Mouse (Mus musculus) hindlimb bud, embryonic 11.5 days (tissue): ENCODE measurements at regions not wholly inside any gene's neighbourhood (a gene's known extent, or its start where the extent isn't known, plus 50 kb on each side); places are given as distances from the start of the nearest gene placed in this dataset.

Source experiments
- DNase-seq: peaks from one replicate; pipeline ENCODE4 v3.0.0-alpha.2; 2012; ENCODE audit warnings: low read depth, low spot score; ENCODE audit errors: extremely low spot score

DNA sequence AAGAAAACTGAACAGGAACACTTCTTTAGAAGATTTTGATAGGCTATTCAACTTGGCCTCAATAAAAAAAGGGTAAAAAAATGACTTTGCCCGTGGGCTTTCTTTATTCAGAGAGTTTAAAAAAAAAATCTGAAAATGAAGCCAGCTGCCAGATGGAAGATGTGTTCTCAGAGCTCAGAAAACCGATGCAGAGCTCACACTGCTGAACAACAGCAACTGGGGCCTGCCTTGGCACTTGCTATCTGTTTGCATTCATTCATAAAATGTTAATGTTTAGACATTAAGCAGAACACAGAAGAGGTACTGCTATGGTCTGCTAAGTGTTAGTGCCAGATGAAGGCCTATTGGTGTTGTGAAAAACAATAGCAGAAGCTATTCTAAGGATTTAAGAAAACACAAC lies 173.8 kb upstream of the Smc2 start:
- no peak for DNase-seq

DNA sequence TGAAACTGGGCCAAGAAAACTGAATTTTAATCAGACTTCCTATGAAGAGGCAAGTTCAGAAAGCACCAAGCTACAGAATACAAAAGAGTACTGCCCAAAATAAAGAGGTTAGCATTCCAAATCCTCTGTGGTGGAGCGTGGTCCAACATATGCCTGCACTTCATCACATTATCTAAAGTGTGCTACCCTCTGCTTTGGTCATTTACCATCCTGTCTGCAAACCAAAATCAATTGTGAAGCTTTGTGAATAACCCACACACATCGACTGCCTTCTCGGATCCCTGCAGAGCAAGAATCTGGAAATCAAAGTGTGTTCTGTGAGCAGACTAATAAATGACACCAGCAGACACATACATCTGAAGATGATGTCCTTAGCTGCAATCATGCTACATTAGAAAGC lies 156.6 kb upstream of the Smc2 start:
- DNase-seq = no peak

DNA sequence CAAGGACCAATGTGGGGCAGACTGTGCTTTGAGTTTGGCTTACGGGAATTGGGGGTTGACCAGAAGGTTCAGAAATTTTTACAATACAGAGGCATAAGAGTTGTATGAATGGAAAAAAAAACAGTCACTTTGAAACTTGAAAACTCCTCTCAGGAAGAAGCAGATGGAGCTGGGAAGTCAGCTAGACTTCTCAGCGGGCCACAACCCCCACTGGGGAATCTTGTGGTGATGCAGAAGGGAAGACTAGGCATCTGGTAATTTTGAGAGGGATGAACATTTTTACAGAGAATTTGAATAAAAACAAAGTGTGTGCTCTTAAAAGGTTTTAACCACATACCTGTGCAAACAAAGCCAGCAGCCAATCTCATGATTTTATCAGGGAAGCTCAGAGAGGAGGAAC lies 154.1 kb upstream of the Smc2 start:
- DNase-seq = no peak

DNA sequence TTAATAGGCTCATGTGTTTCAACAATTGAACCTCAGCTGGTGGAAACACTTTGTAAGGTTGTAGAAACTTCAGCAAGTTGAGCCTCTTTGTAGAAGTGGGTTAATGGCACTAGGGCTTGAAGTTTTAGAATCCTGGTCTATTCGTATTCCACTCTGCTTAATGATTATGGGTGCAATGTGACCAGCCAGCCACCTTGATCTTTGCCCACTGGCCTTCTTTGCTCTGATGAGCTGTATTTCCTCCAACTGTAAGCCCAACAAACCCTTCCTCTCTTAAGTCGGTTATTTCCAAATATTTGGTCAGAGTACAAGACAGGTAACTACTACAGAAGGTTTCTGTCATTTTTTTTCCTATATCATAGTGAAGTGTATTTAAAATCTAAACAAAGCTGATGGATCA lies 145.4 kb upstream of the Smc2 start:
- DNase-seq = no peak

DNA sequence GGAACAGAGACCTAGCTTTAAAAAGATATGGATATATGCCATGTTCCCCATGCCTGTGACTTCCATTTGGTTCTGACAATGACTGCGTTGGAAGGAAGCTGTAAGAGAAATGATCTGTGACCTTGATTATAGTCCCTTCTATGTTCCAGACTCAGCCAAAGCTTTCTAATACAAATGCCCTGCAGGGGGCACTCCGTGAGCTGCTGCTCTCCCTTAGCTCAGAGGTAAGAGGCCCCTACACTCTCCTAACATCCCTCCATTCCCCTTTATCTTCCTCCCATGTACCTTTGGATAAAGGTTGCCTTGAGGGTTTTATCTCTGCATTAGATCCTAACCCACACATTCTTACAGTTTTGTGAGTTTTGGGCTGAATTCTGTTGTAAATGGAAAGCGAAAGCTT lies 139.8 kb upstream of the Smc2 start:
- no peak for DNase-seq

DNA sequence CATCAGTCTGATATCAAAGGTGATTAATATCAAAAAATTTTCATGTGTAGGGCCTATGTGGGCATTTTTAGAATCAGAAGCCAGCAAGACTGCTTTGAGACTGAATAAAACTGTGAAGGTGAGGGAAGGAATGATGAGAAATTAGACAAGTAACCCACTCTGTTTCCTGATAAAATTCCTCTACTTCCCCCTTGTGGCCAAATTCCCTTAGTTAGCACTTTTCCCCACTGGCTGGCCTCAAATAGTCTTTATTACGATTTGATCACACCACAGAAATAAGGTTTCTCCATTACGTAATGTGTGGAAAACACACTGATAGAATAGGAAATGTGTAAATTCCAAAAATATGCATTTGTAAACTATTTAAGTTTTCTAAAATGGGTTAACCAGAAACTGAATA lies 137.4 kb upstream of the Smc2 start:
- DNase-seq = peak; percentile 6

DNA sequence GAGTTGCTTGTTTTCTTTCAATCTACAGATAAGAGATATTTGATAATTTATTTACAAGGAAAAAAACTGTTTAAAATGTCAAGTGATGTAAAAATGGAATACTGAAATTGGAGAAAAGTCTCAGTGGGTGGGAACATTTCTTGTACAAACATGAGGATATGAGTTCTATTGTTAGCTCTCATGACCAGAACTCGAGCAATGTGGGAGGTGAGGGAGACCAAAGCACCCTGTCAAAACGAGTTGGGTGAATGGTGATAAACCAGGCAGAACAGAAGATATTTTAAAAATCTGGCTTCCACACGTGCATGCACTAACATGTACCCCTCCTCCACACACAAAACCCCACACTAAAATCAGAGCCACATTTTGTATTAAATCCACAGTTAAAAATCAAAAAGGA lies 114.7 kb upstream of the Smc2 start:
- DNase-seq = no peak

DNA sequence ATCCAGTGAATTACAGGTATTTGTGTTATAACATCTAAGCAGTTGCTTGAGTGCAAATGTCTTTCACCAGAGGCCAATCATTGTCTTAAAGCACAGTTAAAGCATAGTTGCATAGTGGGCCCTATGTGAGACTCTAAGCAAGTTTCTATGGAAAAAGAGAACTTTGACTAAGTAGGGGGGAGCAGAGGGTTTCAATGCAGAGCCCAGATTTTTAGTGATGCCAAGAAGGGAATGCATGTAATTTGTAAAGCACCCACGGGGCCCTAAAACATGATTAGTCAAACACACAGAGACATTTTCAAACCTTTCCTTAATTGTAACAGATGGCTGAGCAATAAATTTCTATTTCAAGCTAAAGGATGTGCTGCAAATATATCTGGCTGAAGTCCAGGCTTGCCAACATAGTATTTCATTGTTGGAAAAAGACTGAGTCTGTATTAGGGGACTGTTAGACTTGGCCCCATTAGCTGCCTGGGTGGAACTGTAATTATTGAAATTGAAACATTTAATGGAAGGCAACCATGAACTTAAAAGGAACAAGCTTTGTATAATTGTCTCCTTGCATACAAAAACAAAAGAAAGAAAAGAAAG lies 107.6 kb upstream of the Smc2 start:
- no peak for DNase-seq

DNA sequence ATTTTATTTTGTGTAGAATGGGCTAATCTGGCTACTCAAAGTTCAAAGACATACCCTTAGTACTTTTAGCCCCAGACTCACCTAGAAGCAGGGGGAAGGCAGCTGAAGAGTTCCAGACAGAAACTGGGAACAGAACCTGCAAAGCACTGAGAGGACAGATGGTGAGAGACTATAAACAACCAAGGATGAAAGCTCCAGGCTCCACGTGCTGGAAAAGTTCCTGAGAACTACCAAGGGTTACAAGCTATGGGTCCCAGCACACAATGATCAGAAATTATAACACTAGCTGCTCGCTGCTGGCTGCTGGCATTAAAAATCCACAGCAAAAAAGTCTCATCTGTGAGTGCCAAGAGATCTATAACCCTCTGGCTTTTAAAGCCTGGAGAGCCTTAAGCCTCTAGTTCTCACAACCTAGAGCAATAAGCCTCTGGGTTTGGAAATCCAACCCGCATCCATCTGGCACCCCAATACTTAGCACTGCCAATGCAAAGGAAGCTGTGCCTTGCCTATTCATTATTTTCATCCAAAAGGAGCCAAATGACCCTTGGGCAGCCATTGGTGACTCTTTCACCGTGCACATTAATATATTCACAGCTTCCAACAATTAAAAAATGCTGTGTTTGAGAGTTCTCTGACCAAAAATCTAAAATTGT lies 102.6 kb upstream of the Smc2 start:
- DNase-seq = no peak

DNA sequence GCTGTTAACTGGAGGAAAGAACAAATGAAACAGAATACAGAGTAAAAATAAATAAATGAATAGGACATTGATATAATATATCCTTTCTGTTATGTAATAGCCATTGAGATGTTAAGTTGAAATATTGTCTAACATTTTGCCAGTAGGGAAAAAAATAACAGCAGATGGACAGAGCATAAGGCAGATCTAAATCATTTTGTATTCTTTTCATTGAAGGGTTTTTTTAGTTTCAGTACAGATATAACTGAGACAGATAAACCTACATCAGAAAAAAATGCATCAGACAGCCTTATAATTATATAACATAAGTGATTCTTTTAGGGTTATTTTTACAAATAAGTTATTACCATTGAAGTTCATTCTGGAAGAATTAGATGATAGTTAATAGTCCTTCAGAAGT lies 97.8 kb upstream of the Smc2 start:
- no peak for DNase-seq

DNA sequence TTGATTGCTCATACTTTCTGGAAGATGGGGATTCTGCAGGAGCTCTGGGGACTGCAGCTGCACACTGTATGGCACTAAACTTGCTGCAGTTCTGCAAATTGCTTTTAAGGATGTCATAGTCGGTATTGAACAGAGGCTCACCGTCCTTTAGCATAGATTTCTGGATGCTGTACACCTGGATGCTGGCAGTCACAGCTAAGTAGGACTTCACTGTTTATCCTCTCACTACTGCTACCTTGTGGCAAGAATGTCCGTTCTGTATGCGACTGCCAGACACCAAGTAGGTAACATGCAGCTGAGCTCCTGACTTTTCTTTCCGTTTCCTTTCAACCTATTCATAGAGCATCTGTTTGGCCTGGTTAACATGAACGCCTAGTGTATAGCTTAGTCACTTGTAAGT lies 77.3 kb upstream of the Smc2 start:
- DNase-seq = no peak

DNA sequence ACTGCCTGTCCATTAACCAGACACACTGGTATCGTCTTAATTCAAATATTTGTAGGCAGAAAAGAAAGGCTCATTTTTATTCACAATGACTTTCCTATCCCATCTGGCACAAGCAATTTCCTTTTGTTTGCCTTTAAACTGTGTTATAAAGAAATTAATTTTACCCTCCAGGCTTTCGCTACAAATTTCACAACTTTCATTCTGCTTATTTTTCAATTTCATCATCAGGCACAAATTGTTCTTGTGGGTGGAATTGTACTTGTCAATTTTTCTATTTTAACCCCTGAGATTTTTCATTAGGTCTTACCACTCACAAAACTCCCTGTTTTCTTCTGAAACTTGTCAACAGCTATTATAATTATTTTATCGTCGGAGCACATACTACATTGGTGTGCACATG lies 73.2 kb upstream of the Smc2 start:
- DNase-seq = no peak

DNA sequence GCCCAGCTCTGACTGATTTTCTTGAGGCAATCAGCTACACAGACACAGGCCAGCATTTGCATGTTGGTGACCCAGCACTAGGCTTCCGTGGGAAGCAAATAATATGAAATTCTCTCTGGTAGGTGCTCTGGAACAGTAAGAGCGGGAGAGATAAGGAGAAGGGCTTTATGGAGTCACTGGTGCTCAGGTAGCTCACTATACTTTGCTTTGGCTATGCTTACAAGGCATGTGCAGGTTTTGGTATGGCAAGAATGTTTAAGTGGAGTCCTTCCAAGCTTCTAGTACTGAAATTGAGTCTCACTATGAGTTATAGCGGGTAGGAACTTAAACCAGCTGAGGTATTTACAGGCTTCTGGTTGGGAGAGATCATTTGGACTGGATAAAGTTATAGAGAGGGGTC lies 70.5 kb upstream of the Smc2 start:
- no peak for DNase-seq
